Mouse (Mus musculus): ENCODE data around the gene Daxx. TPM values are rescaled to one million over a fixed set of nuclear protein-coding genes. Genes with fewer than 3 reads are reported as not detected.
"Not testable (repeated sequence)": the region's sequence is repeated elsewhere in the genome, so short reads cannot be mapped to it uniquely, and the experiment has no call there.

Gene Daxx
- polyA plus RNA-seq, 1 experiment from 2014 or later, result 39.1 TPM

DNA sequence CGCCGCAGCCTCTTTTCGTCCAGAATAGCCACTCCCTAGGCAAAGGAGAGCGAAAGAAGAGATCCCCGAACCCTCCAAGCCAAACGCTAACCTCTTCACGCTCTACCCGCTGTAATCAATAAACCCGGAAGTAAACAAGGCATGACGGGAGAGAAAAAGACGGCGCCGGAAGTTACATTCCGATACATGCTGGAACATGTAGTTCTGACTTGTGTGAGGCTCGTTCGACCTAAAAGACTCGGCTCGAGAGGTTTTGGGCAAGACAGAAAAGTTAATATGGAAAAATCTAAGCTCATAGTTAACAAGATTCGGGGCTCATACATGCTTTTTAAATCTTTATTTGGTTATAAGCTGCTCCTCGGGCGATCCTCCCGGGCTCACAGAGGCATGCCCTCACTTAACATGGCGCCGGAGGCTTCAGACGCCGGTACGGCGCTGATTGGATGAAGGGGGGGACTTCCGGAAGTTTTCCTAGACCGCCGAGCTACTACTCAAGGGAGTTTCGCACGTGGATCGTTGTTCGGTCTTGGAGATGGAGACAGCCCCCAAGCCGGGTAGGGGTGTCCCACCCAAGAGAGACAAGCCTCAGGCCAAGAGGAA is 31.1 kb downstream of the Daxx start, which contains the start of the genes Pfdn6 and Wdr46:
Pfdn6 (minus strand) TSS at position 138 of the 600 bp plus-strand sequence.
Wdr46 (plus strand) TSS at position 455 of the 600 bp plus-strand sequence.
- Histone ChIP-seq H3K4me1 (peaks cover 24% of the 10 kb centered on the region), H3K27me3 (replicated peaks) (no peaks in the 10 kb centered on the region), H3K36me3 (peaks cover 31% of the 10 kb centered on the region), H3K4me3 (replicated peaks) (peak within 1 kb of the TSS; percentile 89), H3K27ac (peak within 1 kb of the TSS; percentile 78), H3K9ac (peak within 1 kb of the TSS; percentile 82), H3K9me3 (no peaks in the 10 kb centered on the region), H3K4me2 (peak within 1 kb of the TSS; percentile 94)
- WGBS, result under 1% methylated on average over 36 of the region's 36 CpGs
- ATAC-seq (ENCODE audit: insufficient read depth, low FRiP score, low read depth), result peak; percentile 90

DNA sequence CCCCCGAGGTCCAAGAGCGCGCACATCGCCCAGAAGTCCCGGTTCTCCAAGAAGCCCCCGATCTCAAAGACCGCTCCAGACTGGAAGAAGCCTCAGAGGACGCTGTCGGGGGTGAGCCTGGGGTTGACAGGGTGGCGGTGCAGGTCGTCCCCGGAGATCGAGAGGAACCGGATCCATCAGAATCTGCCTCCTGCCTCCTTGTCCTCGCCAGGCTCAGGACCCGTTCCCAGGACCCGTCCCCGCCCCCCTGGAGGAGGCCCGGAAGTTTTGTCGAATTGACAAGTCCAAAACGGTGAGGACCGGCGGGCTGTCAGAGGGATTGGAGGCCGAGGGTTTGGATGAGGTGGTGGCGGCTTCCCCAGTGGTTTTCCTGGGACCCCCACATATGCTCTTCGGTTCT is 31.8 kb downstream of the Daxx start:
- H3K4me3 ChIP-seq (replicated peaks), result peak overlapping the region; percentile 89
- H3K27ac ChIP-seq, result no peak overlapping the region
- peaks cover 25% of the 10 kb centered on the region for H3K36me3 ChIP-seq
- no peak for ATAC-seq (ENCODE audit: insufficient read depth, low FRiP score, low read depth)
- no peaks in the 10 kb centered on the region for H3K27me3 ChIP-seq (replicated peaks)
- peaks cover 24% of the 10 kb centered on the region for H3K4me1 ChIP-seq
- H3K4me2 ChIP-seq, result peak overlapping the region; percentile 94
- no peaks in the 10 kb centered on the region for H3K9me3 ChIP-seq
- peak overlapping the region; percentile 82 for H3K9ac ChIP-seq
- 2% methylated on average over 26 of the region's 26 CpGs for WGBS

DNA sequence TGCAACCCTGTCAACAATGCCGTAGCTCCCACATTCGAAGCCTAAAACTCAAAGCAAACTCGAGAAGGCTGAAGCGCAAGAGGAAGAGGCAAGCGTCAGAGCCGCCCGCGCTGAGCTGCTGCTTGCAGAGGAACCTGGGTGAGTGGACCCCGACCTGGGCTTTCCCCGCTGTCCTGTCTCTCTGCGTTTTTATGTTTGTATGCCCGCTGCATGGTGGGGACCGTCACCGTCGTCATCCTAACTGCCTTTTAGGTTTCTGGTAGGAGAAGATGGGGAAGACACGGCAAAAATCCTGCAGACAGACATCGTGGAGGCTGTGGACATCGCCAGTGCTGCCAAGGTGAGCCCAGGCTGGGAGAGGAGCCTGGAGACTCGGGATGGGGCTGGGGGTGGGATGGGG is 32.2 kb downstream of the Daxx start:
- 48% methylated on average over 19 of the region's 19 CpGs for WGBS
- ATAC-seq (ENCODE audit: insufficient read depth, low FRiP score, low read depth), result no peak
- Histone ChIP-seq H3K27ac (no peak overlapping the region), H3K4me1 (peaks cover 24% of the 10 kb centered on the region), H3K9me3 (no peaks in the 10 kb centered on the region), H3K36me3 (peaks cover 25% of the 10 kb centered on the region), H3K4me2 (peak overlapping the region; percentile 94), H3K27me3 (replicated peaks) (no peaks in the 10 kb centered on the region), H3K9ac (peak overlapping the region; percentile 82), H3K4me3 (replicated peaks) (peak overlapping the region; percentile 89)

DNA sequence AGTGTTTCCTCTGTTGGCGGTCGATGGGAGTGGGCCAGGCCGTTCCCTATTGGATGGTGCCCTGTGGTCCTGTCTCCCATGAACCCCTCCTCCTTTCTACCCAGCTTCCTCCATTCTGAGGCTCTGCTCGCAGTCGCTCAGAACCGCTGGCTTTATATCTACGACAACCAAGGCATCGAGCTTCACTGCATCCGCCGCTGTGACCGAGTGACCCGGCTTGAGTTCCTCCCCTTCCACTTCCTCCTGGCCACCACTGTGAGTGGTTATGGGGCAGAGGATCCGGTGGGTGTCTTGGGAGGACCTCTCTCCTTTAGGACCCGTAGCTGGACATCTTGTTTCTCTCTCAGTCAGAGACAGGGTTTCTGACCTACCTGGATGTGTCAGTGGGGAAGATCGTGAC is 34.2 kb downstream of the Daxx start:
- WGBS, result 92% methylated on average over 15 of the region's 15 CpGs
- peaks cover 17% of the 10 kb centered on the region for H3K36me3 ChIP-seq
- H3K9me3 ChIP-seq, result no peaks in the 10 kb centered on the region

DNA sequence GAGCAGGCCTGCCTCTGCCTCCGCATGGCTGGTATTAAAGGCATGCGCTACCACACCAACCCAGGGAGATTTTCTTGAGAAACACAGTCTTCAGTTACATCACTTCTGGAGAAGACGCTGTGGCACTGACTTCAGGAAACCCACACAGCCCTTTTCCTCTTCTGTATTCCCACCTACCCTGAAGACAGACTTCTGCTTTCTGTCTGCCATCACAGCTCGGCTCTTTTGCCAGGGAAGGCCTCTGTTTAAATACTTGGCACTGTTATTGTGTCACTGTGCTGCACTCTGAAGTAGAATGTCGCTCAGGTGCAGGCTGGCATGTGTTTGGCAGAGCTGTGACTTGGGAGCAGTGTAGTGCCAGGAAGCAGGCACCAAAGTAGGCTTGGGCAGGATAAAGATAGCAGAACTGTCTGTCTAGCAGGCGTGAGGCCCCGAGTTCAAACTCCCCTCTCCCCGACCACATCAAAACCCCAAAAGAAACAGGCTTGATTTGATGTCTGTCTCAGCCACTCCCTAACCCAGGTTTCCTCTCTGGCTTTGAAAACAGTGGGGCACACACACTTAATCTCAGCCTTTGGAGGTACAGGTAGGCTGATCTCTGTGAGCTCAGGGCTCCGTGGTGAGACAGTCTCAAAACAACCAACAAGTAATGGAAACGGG is 38.3 kb downstream of the Daxx start:
- WGBS, result 84% methylated on average over 10 of the region's 10 CpGs
- peaks cover 19% of the 10 kb centered on the region for H3K36me3 ChIP-seq

More for the DNA sequence above, 34.2 kb downstream of the Daxx start:
- Histone ChIP-seq H3K9ac (no peak overlapping the region), H3K27ac (no peak overlapping the region), H3K4me3 (replicated peaks) (no peak overlapping the region), H3K27me3 (replicated peaks) (no peaks in the 10 kb centered on the region), H3K4me2 (no peak overlapping the region), H3K4me1 (peaks cover 24% of the 10 kb centered on the region)
- no peak for ATAC-seq (ENCODE audit: insufficient read depth, low FRiP score, low read depth)

DNA sequence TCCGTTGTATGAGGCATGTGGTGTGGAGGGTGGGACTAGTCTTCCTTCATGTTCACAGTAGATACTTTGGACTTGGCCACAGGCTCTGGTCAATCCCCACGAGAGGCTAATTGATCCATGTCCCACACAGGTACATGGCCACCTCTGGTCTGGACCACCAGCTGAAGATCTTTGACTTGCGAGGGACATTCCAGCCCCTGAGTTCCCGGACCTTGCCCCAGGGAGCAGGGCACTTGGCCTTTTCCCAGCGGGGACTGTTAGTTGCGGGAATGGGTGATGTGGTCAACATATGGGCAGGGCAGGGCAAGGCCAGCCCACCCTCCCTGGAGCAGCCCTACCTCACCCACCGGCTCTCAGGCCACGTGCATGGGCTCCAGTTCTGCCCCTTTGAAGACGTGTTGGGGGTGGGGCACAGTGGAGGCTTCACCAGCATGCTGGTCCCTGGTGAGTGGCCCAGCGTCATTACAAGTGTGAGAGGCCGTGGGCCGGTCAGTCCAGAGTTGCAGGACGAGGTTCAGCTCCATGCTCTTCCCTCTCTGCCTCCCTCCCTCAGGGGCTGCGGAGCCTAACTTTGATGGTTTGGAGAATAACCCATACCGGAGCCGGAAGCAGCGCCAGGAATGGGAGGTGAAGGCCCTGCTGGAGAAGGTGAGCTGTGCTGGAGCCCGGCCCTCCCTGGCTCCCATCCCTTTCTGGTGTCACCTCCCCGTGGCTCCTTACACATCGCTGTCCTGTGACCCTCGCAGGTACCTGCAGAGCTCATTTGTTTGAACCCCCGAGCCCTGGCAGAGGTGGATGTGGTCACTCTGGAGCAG is 39.1 kb downstream of the Daxx start:
- H3K4me2 ChIP-seq, result no peak overlapping the region
- WGBS, result 85% methylated on average over 22 of the region's 22 CpGs
- no peak overlapping the region for H3K9ac ChIP-seq
- peaks cover 31% of the 10 kb centered on the region for H3K4me1 ChIP-seq
- H3K36me3 ChIP-seq, result peaks cover 25% of the 10 kb centered on the region
- no peak for ATAC-seq (ENCODE audit: insufficient read depth, low FRiP score, low read depth)
- H3K4me3 ChIP-seq (replicated peaks), result no peak overlapping the region
- no peaks in the 10 kb centered on the region for H3K27me3 ChIP-seq (replicated peaks)
- H3K9me3 ChIP-seq, result no peaks in the 10 kb centered on the region
- peak overlapping the region; percentile 4; the same call in 1 of the 2 replicates for H3K27ac ChIP-seq

More for the DNA sequence above, 38.3 kb downstream of the Daxx start:
- no peak for ATAC-seq (ENCODE audit: insufficient read depth, low FRiP score, low read depth)
- Histone ChIP-seq H3K4me3 (replicated peaks) (no peak overlapping the region), H3K9me3 (no peaks in the 10 kb centered on the region), H3K4me2 (no peak overlapping the region), H3K27me3 (replicated peaks) (no peaks in the 10 kb centered on the region), H3K9ac (no peak overlapping the region), H3K27ac (no peak overlapping the region), H3K4me1 (peaks cover 24% of the 10 kb centered on the region)

DNA sequence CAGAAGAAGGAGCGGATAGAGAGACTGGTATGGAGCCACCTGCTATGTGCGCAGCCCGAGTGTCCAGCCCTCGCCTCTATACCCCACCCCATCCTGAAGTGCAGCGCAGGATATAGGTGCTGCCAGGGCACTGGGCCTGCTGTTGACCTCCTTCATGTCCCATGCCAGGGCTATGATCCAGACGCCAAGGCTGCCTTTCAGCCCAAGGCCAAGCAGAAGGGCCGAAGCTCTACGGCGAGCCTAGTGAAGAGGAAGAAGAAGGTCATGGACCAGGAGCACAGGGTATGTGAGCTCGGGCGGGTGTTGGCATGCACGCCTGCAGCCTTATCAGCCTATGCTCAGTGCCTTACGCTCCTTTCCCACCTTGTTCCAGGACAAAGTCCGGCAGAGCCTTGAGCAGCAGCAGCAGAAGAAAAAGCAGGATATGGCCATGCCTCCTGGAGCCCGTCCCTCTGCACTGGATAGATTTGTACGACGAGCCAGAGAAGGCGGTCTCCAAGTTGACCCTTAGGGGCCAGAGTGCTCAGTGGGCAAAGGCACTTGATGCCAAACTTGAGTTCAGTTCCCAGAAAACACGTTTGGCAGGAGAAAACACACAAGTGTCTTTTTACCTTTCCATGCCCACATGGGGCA is 39.8 kb downstream of the Daxx start:
- WGBS, result 82% methylated on average over 19 of the region's 19 CpGs
- no peak overlapping the region for H3K9ac ChIP-seq
- H3K27me3 ChIP-seq (replicated peaks), result no peaks in the 10 kb centered on the region
- H3K4me1 ChIP-seq, result peaks cover 39% of the 10 kb centered on the region
- no peak overlapping the region for H3K4me2 ChIP-seq
- peaks cover 21% of the 10 kb centered on the region for H3K36me3 ChIP-seq
- peak overlapping the region; percentile 26; the same call in 1 of the 2 replicates for H3K27ac ChIP-seq
- H3K9me3 ChIP-seq, result no peaks in the 10 kb centered on the region
- H3K4me3 ChIP-seq (replicated peaks), result no peak overlapping the region
- ATAC-seq (ENCODE audit: insufficient read depth, low FRiP score, low read depth), result 0 out of 2 replicates have a peak, but pooled peaks have one; percentile 20

DNA sequence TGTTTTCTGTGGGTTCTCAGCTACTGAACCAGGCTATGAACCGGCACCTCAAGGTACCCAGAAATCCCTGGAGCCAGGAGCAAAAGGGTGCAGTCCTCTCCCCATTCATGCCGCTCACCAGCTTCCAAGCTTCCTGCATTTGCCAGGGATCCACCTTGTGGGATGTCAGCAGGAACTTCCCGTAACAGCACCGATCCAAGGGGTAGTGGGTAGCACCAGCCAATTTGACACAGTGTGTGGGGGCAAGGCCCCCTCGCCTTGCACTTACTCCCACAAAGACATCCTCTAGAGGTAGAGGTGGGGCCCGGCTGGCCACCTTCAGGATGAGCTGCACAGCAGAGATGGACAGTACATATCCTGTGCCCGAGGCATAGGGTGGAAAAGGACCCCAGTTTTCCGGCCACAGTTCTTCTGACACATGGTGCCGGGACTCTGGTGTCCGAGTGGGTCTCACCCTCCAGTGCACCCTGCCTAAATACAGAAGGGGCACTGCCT is 41.0 kb downstream of the Daxx start:
- no peaks in the 10 kb centered on the region for H3K9me3 ChIP-seq
- ATAC-seq (ENCODE audit: insufficient read depth, low FRiP score, low read depth), result no peak
- no peaks in the 10 kb centered on the region for H3K27me3 ChIP-seq (replicated peaks)
- peak overlapping the region; percentile 94 for H3K27ac ChIP-seq
- 73% methylated on average over 10 of the region's 10 CpGs for WGBS
- peaks cover 12% of the 10 kb centered on the region for H3K36me3 ChIP-seq
- H3K4me1 ChIP-seq, result peaks cover 44% of the 10 kb centered on the region
- peak overlapping the region; percentile 88 for H3K4me2 ChIP-seq
- peak overlapping the region; percentile 48 for H3K4me3 ChIP-seq (replicated peaks)
- H3K9ac ChIP-seq, result peak overlapping the region; percentile 18; the same call in 1 of the 2 replicates

DNA sequence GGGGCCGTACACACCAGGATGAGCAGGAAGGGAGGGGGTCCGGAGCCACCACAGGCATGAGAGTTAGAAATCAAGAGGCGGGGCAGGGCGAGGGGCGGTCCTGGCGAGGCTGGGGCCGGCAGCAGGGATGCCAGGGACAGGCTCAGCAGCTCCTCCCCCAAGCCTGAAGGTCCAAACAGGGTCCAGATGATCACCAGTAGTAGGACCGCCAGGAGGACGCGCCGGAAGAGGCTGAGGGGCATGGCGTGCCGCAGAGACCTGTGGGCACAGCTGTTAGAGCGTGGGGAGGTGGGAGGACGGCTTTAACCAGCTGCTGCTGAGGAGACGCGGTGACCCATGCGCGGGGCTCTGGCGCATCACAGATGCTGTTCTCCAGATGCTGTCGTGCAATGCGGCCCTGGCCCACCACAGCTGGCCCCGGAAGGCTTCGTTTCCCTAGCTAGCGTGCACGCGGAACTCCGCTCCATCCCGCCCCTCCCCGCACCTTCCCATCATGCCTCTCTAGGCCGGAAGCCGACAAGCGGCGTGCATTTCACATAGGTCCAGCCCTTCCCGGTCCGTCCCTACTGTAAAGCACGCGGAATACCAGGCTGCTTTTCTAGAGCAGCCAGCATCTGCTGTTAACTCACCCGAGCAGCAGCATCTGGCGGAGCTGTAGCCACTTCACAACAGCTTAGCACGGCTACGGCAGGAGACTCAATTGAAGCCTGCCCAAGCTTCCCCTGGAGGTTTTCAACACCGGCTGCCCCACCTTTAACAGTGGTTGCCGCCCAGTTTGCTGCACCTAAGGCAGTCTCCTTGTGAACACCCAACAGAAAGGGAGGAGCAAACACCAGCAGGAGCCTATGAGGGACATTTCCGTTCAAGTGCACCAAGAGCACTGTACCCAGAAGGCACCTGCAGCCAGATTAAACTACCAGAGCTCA is 42.1 kb downstream of the Daxx start, which contains the start of gene B3galt4:
B3galt4 (minus strand) TSS at position 468 of the 926 bp plus-strand sequence.
- Histone ChIP-seq H3K36me3 (peaks cover 12% of the 10 kb centered on the region), H3K27me3 (replicated peaks) (no peaks in the 10 kb centered on the region), H3K4me2 (peak within 1 kb of the TSS; percentile 88), H3K27ac (peak within 1 kb of the TSS; percentile 94), H3K4me3 (replicated peaks) (peak within 1 kb of the TSS; percentile 48), H3K9me3 (no peaks in the 10 kb centered on the region), H3K9ac (peak within 1 kb of the TSS; percentile 18; the same call in 1 of the 2 replicates), H3K4me1 (peaks cover 44% of the 10 kb centered on the region)
- peak; percentile 80 for ATAC-seq (ENCODE audit: insufficient read depth, low FRiP score, low read depth)
- under 1% methylated on average over 45 of the region's 45 CpGs for WGBS

DNA sequence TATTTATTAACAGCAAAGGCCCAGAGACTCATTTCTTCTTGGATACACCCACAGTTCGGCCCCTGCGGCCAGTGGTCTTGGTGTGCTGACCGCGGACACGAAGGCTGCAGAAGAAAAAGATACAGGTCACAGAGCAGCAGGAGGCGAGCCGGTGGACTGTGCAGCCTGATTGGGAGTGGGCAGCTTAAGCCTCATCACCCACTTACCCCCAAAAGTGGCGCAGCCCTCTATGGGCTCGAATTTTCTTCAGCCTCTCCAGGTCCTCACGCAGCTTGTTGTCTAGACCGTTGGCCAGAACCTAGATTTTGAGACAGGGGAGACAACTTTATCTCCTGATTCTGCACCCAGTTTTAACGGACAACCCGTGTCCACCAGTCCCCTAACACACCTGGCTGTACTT is 42.8 kb downstream of the Daxx start:
- not testable (repeated sequence) for H3K27me3 ChIP-seq (replicated peaks); ATAC-seq (ENCODE audit: insufficient read depth, low FRiP score, low read depth); H3K9ac ChIP-seq; H3K9me3 ChIP-seq
- Histone ChIP-seq H3K27ac (peak overlapping the region; percentile 94), H3K4me3 (replicated peaks) (peak overlapping the region; percentile 48), H3K36me3 (peaks cover 12% of the 10 kb centered on the region), H3K4me2 (peak overlapping the region; percentile 88), H3K4me1 (peaks cover 48% of the 10 kb centered on the region)
- WGBS, result 74% methylated on average over 13 of the region's 13 CpGs
